Mouse (Mus musculus) bone marrow, adult 2 months (tissue): ENCODE measurements around the gene Cacfd1.

Source experiments
- CTCF ChIP-seq: fragments of 200-500 bp; IDR thresholded peaks from 2 replicates; pipeline ENCODE4 v1.5.1; 2011; ENCODE audit warnings: low read length, control low read depth; ENCODE audit not compliant: control insufficient read depth, insufficient read depth
- POLR2A ChIP-seq: fragments of 200-500 bp; IDR thresholded peaks from 2 replicates; pipeline ENCODE4 v1.6.1; 2011; ENCODE audit warnings: low read depth, mild to moderate bottlenecking, control low read depth, low read length, borderline replicate concordance; ENCODE audit not compliant: control insufficient read depth

DNA sequence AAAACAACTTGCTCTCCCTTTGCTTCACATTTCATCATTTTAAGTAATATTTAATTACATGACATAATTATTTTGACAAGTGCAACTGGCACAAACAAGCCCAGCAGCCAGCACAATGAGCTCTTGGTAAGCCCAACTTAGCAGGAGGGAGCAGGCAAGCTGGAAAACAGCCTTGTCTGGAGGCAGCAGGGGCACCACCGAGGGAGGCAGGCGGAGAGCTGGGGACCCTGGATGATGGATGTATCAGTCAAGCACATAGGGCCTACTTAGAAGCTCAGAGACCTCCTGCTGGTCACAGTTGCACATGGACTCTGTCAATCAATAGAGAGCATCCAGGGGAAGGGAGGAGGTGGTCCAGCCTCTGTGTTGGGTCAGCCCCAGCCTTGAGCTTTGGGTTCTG lies 58.3 kb downstream of the Cacfd1 start:
- no peak for TF ChIP-seq POLR2A
- TF ChIP-seq CTCF: no peak
